Mouse (Mus musculus): ENCODE measurements around the gene 1700066M21Rik. TPM values are rescaled to one million over a fixed set of nuclear protein-coding genes. Genes with fewer than 3 reads are reported as not detected.

The 1700066M21Rik gene
- polyA plus RNA-seq (2014; fragmentation: Nextera tagmentation; extraction: Ambion mirVana), result 20.9 and 21.4 TPM in 2 replicates

DNA sequence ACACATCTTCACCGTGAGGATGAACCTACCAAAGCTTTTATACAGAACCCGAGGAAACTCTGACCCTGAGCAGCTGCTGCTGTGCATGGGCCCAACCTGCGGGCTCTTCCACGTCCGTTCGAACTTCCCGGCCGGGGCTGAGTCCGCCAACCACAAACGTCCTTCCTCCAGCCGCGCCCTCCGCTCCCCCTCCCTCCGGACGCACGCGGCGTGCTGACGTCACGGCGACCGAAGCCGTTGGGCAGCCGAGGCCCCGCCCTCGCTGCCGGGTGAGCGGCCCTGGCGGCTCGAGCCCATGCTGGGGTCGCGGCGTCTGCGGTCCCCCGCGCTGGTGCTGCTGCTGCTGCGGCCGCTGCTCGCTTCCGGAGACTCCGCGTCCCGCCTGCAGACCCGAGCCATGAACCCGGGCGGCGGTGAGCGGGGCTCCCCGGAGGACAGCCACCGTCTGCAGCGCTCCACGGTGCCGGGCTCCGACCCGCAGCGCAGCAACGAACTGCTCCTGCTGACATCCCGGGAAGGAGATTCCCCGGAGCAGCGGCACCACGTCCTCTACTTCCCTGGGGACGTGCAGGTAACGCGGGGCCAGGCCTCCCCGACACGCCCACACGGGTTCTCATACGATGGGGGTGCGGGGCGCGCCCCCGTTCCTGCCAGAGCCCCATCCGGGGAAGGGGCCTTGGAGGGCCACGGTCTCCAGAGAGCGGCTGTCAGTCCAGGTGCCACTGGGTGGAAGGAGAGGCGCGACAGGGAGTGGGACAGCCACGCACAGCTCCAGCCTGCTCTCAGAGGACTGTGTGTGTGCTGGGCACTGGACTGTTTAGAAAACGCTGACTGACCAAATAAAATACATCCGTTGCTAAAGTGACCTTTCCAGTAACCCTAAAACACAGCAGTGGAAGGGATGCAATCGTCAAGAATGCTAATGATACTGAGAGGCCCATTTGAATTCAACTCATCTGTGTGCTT, at the start of gene 1700066M21Rik:
1700066M21Rik (plus strand) TSS at position 245 of the 966 bp plus-strand sequence.
- Histone ChIP-seq H3K4me3 (replicated peaks; ENCODE audit: low read depth, low read length) (peak within 1 kb of the TSS; percentile 88), H3K9ac (replicated peaks; ENCODE audit: low read length) (peak within 1 kb of the TSS; percentile 90), H3K27me3 (ENCODE audit: control insufficient read depth, insufficient read depth, low read length) (no peaks in the 10 kb centered on the region), H3K4me1 (ENCODE audit: control insufficient read depth, insufficient read depth, low read length) (peaks cover 8% of the 10 kb centered on the region; the same call in 1 of the 2 replicates), H3K27ac (replicated peaks; ENCODE audit: low read depth, low read length) (peak within 1 kb of the TSS; percentile 88), H3K4me2 (ENCODE audit: low read length) (peak within 1 kb of the TSS; percentile 67), H3K36me3 (ENCODE audit: control insufficient read depth, insufficient read depth, low read length) (no peaks in the 10 kb centered on the region), H3K9me3 (ENCODE audit: control insufficient read depth, low read length) (no peaks in the 10 kb centered on the region)
- DNase-seq (peak; percentile 97), ATAC-seq (ENCODE audit: low FRiP score, low TSS enrichment) (peak; percentile 97)
- under 1% methylated on average over 81 of the region's 81 CpGs for WGBS

DNA sequence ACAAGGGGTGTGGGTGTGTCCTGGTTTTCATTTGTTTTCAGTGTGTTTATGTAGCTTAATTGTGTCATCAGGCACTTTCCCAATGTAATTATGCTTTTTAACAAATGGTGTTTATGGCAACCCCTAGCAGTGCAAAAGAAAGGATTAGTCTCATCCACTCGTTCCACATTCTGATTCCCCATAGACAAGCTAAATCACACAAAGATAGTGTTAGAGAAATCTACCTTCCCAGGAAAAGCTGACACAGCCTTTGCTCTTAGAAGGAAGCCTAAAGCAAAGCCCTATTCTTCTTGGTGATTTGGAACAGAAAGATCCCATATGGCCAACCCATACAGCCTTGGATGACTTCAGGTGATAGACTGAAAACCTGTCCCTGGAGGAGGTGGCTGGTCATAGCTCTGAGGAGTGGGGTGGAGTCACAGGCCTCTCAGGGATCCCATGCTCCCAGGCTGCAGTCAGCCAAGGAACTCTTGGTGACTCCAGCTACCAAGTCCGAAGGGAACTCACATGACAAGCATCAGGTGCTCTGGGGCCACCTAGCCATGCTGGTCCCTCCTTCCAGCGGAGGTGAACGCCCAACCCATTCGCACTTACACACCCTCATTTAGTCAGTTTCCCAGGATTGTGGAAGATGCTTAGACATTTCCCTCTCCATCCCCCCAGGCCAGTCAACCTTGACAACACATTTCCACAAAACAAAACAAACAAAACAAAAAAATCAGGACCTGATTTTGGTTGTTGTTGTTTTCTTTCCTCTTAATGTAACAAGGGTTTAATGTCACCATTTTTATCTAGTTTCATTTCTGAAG, 47.9 kb upstream of the 1700066M21Rik start:
- H3K27me3 ChIP-seq (ENCODE audit: control insufficient read depth, insufficient read depth, low read length), result no peaks in the 10 kb centered on the region
- WGBS, result 82% methylated on average over 5 of the region's 5 CpGs
- no peaks in the 10 kb centered on the region for H3K36me3 ChIP-seq (ENCODE audit: control insufficient read depth, insufficient read depth, low read length)
- H3K27ac ChIP-seq (replicated peaks; ENCODE audit: low read depth, low read length), result no peak overlapping the region
- no peak overlapping the region for H3K4me3 ChIP-seq (replicated peaks; ENCODE audit: low read depth, low read length)
- no peak for DNase-seq
- no peaks in the 10 kb centered on the region for H3K4me1 ChIP-seq (ENCODE audit: control insufficient read depth, insufficient read depth, low read length)
- H3K9me3 ChIP-seq (ENCODE audit: control insufficient read depth, low read length), result no peaks in the 10 kb centered on the region
- no peak for ATAC-seq (ENCODE audit: low FRiP score, low TSS enrichment)
- no peak overlapping the region for H3K9ac ChIP-seq (replicated peaks; ENCODE audit: low read length)
- no peak overlapping the region for H3K4me2 ChIP-seq (ENCODE audit: low read length)

DNA sequence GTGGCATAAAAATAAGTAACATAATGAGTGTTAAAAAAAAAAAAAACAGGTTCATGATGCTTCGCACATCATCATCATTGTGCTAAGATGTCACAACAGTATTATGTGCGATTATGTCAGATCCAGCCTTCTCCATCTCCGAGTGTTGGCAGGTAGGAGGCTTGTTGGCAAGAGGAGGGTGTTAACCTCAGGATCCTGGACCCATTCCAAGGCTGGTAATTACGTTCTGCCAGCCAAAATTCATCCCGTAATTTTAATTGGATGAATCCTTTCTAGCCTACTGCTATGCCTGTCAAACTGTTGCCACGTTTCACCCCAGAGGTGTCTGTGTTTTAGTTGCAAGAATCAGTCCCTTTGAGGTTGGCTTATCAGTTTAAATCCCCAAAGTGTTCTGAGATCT, 47.2 kb upstream of the 1700066M21Rik start:
- DNase-seq (peak; percentile 57), ATAC-seq (ENCODE audit: low FRiP score, low TSS enrichment) (no peak)
- no peak overlapping the region for H3K4me2 ChIP-seq (ENCODE audit: low read length)
- no peaks in the 10 kb centered on the region for H3K9me3 ChIP-seq (ENCODE audit: control insufficient read depth, low read length)
- H3K36me3 ChIP-seq (ENCODE audit: control insufficient read depth, insufficient read depth, low read length), result no peaks in the 10 kb centered on the region
- WGBS, result 72% methylated on average over 6 of the region's 6 CpGs
- H3K4me1 ChIP-seq (ENCODE audit: control insufficient read depth, insufficient read depth, low read length), result no peaks in the 10 kb centered on the region
- no peak overlapping the region for H3K9ac ChIP-seq (replicated peaks; ENCODE audit: low read length)
- no peak overlapping the region for H3K4me3 ChIP-seq (replicated peaks; ENCODE audit: low read depth, low read length)
- no peaks in the 10 kb centered on the region for H3K27me3 ChIP-seq (ENCODE audit: control insufficient read depth, insufficient read depth, low read length)
- H3K27ac ChIP-seq (replicated peaks; ENCODE audit: low read depth, low read length), result no peak overlapping the region

DNA sequence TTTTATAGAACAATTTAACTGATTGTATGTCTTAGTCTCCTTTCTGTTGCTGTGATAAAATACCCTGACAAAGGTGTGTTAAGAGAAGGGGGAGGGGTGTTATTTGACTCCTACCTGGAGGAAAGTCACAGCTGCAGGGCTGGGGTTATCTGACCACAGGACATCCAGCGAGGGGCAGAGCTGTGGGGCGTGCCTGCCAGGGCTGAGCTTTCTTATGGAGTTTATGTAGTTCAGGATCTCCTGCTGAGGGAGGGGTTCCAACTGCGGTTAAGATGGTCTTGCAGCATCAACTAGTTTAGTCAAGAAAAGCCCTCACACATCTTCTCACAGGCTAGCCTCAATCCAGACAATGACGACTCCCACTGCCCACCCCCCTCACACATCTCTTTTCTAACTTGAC, 45.4 kb upstream of the 1700066M21Rik start:
- no peak overlapping the region for H3K27ac ChIP-seq (replicated peaks; ENCODE audit: low read depth, low read length)
- no peaks in the 10 kb centered on the region for H3K4me1 ChIP-seq (ENCODE audit: control insufficient read depth, insufficient read depth, low read length)
- H3K9ac ChIP-seq (replicated peaks; ENCODE audit: low read length), result no peak overlapping the region
- no peak for DNase-seq
- ATAC-seq (ENCODE audit: low FRiP score, low TSS enrichment), result no peak
- H3K36me3 ChIP-seq (ENCODE audit: control insufficient read depth, insufficient read depth, low read length), result no peaks in the 10 kb centered on the region
- H3K4me2 ChIP-seq (ENCODE audit: low read length), result no peak overlapping the region
- no peaks in the 10 kb centered on the region for H3K27me3 ChIP-seq (ENCODE audit: control insufficient read depth, insufficient read depth, low read length)
- WGBS, result 34% methylated on average over 4 of the region's 4 CpGs
- H3K4me3 ChIP-seq (replicated peaks; ENCODE audit: low read depth, low read length), result no peak overlapping the region
- no peaks in the 10 kb centered on the region for H3K9me3 ChIP-seq (ENCODE audit: control insufficient read depth, low read length)

DNA sequence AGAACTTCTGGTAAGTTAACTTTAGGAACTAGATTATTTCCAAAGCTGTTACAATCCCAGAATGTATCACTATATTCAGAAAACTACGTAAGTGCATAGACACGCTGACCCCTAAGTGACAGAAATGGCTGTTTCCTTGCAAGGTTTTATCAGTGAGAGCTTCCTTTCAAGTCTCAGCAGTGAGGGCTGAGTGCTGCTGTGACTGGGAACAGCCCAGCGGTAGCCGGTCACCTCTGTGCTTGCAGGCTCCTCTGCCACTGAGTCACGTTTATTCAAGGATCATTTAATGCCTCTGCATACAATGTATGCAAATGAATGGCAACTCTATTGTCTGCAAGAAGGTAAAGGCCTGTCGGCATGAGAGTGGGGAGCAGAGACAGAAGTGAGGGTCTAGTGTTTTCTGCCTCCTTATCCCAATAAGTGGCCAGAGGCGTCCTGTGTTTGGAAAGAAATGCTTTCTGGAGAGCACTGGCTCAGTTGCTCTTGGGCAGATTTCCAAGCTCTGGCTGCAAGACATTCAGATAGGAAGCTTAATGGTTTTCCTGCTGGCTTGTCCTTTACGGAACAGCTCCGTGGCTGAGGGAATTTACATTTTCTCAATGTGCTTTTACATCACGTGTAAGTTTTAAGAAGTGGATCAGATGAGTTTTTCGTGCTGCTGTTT, 43.7 kb upstream of the 1700066M21Rik start:
- ATAC-seq (ENCODE audit: low FRiP score, low TSS enrichment), result no peak
- no peaks in the 10 kb centered on the region for H3K27me3 ChIP-seq (ENCODE audit: control insufficient read depth, insufficient read depth, low read length)
- peak; percentile 65 for DNase-seq
- no peak overlapping the region for H3K4me2 ChIP-seq (ENCODE audit: low read length)
- no peaks in the 10 kb centered on the region for H3K9me3 ChIP-seq (ENCODE audit: control insufficient read depth, low read length)
- H3K27ac ChIP-seq (replicated peaks; ENCODE audit: low read depth, low read length), result no peak overlapping the region
- H3K9ac ChIP-seq (replicated peaks; ENCODE audit: low read length), result no peak overlapping the region
- 29% methylated on average over 11 of the region's 11 CpGs for WGBS
- H3K4me3 ChIP-seq (replicated peaks; ENCODE audit: low read depth, low read length), result no peak overlapping the region
- H3K36me3 ChIP-seq (ENCODE audit: control insufficient read depth, insufficient read depth, low read length), result no peaks in the 10 kb centered on the region
- no peaks in the 10 kb centered on the region for H3K4me1 ChIP-seq (ENCODE audit: control insufficient read depth, insufficient read depth, low read length)

DNA sequence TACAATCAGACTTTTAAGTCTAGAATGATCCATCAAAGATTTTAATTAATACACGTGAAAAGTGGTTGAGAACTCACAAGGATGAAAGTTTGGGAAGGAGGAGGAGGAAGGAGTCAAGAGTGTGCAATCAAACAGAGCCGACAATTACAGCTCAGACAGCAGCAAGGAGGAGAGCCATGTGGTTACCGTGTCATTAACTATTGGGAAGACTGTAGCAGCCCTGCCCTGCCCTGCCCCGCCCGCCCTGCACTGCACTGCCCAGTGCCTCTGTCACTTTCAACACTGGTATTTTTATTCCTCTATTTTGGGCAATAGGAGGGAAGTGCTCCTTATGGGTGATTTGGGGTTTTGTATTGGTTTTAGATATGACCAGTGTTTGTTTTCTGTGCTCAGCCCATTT, 42.2 kb upstream of the 1700066M21Rik start:
- H3K27ac ChIP-seq (replicated peaks; ENCODE audit: low read depth, low read length), result no peak overlapping the region
- WGBS, result 83% methylated on average over 5 of the region's 5 CpGs

DNA sequence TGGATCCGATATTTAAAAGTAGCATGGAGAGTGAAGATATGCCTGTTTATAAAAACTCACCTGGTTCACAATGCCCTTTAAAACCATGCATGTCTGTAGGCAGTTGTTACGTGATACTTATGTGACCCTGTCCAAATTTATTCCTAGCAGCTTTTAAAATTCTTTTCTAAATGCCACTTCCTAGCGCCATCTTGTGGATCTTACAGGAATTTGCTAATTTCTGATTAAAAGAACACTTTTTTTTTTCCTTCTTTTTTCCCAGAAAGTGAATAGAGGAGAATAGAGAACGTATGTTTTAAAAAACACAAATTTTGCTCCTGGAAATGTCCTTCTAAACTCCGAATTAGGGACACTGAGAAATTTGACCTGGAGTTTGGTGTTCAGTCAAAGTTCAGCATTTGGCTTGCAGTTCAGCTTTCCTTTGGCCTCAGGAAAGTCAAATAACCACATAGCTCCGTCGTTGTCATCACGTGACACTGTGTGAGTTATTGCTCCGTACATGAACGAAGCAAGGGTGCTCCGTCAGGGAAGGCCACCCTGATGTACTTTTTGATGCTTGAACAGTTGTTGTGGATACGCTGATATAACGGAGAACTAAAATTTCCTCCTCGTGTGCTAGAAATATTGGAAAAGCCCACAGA, 38.1 kb upstream of the 1700066M21Rik start:
- DNase-seq, result peak; percentile 80
- Histone ChIP-seq H3K9me3 (ENCODE audit: control insufficient read depth, low read length) (no peaks in the 10 kb centered on the region), H3K27ac (replicated peaks; ENCODE audit: low read depth, low read length) (no peak overlapping the region), H3K36me3 (ENCODE audit: control insufficient read depth, insufficient read depth, low read length) (no peaks in the 10 kb centered on the region), H3K4me2 (ENCODE audit: low read length) (no peak overlapping the region), H3K27me3 (ENCODE audit: control insufficient read depth, insufficient read depth, low read length) (no peaks in the 10 kb centered on the region), H3K4me1 (ENCODE audit: control insufficient read depth, insufficient read depth, low read length) (no peaks in the 10 kb centered on the region), H3K9ac (replicated peaks; ENCODE audit: low read length) (no peak overlapping the region), H3K4me3 (replicated peaks; ENCODE audit: low read depth, low read length) (no peak overlapping the region)
- 62% methylated on average over 14 of the region's 14 CpGs for WGBS
- ATAC-seq (ENCODE audit: low FRiP score, low TSS enrichment), result no peak

More for the DNA sequence above, 42.2 kb upstream of the 1700066M21Rik start:
- ATAC-seq (ENCODE audit: low FRiP score, low TSS enrichment) (no peak), DNase-seq (no peak)
- Histone ChIP-seq H3K27me3 (ENCODE audit: control insufficient read depth, insufficient read depth, low read length) (no peaks in the 10 kb centered on the region), H3K9ac (replicated peaks; ENCODE audit: low read length) (no peak overlapping the region), H3K4me2 (ENCODE audit: low read length) (no peak overlapping the region), H3K4me3 (replicated peaks; ENCODE audit: low read depth, low read length) (no peak overlapping the region), H3K4me1 (ENCODE audit: control insufficient read depth, insufficient read depth, low read length) (no peaks in the 10 kb centered on the region), H3K36me3 (ENCODE audit: control insufficient read depth, insufficient read depth, low read length) (no peaks in the 10 kb centered on the region), H3K9me3 (ENCODE audit: control insufficient read depth, low read length) (no peaks in the 10 kb centered on the region)

DNA sequence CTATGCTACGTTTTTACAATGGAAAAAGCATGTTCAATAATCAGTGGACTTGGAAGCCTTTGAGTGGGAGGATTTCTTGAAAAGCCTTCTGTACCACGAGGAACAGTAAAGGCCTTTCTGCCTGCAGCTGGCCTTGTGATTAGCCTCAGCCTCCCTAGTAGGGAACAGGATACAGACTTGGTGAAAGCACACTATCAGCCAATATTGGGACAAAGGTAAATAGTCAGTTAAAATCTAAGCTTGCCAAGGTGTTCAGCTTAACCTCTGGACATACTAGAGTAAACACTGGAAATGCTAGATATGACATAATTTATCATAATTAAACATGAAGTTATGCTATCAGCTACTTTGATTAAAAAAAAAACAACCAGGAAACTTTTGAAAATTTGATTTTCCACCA, 36.2 kb upstream of the 1700066M21Rik start:
- Histone ChIP-seq H3K9me3 (ENCODE audit: control insufficient read depth, low read length) (no peaks in the 10 kb centered on the region), H3K4me2 (ENCODE audit: low read length) (no peak overlapping the region), H3K27ac (replicated peaks; ENCODE audit: low read depth, low read length) (no peak overlapping the region), H3K4me3 (replicated peaks; ENCODE audit: low read depth, low read length) (no peak overlapping the region), H3K27me3 (ENCODE audit: control insufficient read depth, insufficient read depth, low read length) (no peaks in the 10 kb centered on the region), H3K4me1 (ENCODE audit: control insufficient read depth, insufficient read depth, low read length) (no peaks in the 10 kb centered on the region), H3K36me3 (ENCODE audit: control insufficient read depth, insufficient read depth, low read length) (no peaks in the 10 kb centered on the region), H3K9ac (replicated peaks; ENCODE audit: low read length) (no peak overlapping the region)
- DNase-seq (peak; percentile 14), ATAC-seq (ENCODE audit: low FRiP score, low TSS enrichment) (no peak)
- WGBS, result 5% methylated on average over 2 of the region's 2 CpGs
